Mouse (Mus musculus): ENCODE data around the gene H1f0.

DNA sequence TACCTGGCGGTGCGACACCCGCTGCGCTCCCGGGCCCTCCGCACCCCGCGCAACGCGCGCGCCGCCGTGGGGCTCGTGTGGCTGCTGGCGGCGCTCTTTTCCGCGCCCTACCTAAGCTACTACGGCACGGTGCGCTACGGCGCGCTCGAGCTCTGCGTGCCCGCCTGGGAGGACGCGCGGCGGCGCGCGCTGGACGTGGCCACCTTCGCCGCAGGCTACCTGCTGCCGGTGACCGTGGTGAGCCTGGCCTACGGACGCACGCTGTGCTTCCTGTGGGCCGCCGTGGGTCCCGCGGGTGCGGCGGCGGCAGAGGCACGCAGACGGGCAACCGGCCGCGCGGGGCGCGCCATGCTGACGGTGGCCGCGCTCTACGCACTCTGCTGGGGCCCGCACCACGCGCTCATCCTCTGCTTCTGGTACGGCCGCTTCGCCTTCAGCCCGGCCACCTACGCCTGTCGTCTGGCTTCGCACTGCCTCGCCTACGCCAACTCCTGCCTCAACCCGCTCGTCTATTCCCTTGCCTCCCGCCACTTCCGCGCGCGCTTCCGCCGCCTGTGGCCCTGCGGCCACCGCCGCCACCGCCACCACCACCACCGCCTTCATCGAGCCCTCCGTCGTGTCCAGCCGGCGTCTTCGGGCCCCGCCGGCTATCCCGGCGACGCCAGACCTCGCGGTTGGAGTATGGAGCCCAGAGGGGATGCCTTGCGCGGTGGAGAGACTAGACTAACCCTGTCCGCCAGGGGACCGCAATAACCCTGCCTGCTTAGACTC lies 14.7 kb downstream of the H1f0 start:
- no peak for TF ChIP-seq CTCF (IDR thresholded peaks at IDR 0.05; ENCODE audit: low read depth, low read length)
- TF ChIP-seq POLR2A (IDR thresholded peaks at IDR 0.05; ENCODE audit: extremely low read depth, insufficient read depth, low read length), result no peak
